Mouse (Mus musculus) layer of hippocampus, adult 9-10 months (tissue): ENCODE results near the gene Gabarapl2.

Experiments
- DNase-seq: peaks from one replicate; pipeline ENCODE4 v3.0.0; 2022; ENCODE audit warnings: low spot score

Gene Gabarapl2

DNA sequence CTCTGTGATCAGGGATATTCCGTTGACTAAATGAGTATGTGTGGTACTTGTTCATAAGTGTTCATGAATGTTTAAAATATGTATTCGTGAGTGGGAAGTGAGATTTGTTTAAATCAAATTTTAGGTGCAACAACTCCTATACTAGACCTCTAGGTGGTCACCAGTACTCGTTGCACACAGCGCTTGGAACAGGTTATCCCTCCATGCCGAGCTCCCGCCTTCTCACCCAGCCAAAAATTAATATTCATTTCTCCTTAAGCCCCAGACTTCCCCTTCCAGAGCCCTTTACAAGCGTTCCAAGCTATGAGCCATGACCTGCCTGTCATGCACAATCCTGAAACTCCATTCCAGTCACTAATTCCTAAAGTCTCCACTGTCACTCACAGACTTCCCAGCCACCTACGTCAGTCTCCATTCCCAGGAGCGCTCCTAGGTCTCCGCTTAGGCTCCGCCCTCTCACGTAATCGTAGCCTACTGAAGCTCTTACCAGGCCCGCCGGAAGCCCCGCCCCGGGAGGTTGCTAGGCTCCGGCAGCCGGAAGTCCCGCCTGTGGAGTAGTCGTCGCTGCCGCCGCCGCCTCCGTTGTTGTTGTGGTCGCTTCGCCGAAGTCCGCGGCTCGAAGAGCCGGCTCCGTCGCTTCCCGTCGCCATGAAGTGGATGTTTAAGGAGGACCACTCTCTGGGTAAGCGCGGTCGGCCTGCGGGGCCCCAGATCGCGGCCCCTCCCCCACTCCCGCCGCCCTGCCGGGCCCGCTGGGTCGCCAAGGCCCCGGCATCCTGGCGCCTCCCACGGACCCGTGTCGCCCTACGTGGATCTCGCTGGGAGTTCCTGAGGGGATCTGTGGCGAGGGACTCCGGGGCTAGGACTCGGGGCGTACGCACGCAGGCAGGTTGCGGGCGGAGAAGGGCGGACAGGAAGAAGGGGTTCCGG lies at the start of gene Gabarapl2:
Gene Gabarapl2, plus strand, starts transcription at position 533 of the 930 bp plus-strand sequence.
- peak; percentile 90 for DNase-seq

DNA sequence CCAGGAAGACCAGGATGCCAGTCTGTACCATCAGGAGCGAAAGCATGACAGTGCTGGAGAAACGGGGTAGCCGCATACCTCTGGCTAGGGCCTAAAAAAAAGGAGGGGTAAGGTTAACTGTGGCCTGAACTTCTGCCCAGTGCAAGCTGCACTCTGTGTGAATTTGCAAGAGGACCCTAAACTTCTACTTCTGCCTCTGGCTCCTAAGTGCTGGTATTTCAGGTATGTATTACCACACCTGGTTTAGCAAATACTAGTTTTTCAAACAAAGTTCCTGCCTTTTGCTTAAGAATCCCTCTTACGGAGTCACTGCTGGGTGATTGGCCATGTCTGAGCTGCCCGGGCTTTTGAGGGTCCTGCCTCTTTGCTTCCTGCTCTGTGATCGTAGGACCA lies 49.6 kb upstream of the Gabarapl2 start:
- DNase-seq = no peak

DNA sequence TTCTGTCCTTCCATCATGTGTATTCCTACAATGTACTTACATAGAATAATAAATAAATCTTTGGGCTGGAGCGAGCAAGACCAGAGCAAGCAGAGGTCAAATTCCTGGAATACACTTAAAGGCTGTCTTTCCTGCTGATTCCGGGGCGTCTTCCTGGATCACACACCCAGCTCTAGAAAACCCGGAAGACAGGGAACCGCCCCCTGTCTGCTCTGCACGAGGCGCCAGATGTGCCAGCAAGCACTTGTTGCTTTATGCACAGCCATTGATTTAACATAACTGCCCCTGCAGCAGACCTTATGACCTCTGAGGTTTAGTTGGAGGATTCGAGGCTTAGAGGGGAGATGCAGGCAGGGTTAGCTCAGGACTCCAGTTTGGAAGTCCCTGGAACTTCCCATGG lies 48.5 kb upstream of the Gabarapl2 start:
- DNase-seq = no peak

DNA sequence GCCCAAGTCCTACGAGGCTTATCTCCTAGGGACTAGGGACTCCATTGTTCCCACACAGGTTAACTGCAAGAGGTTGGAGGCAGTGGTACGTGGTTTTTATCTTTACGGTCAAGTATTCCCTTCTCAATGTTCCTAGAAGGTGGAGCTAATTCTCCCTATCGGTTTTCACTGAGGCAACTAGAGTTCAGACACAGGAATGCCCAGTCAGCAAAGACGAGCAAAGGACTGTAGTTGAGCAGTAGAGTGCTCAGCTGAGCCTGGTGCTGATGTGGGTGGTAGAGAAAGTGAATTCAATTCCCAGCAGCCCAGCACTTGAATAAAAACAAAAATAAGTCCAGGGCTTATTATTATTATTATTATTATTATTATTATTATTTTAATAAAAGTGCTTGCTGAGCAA lies 47.9 kb upstream of the Gabarapl2 start:
- DNase-seq = no peak

DNA sequence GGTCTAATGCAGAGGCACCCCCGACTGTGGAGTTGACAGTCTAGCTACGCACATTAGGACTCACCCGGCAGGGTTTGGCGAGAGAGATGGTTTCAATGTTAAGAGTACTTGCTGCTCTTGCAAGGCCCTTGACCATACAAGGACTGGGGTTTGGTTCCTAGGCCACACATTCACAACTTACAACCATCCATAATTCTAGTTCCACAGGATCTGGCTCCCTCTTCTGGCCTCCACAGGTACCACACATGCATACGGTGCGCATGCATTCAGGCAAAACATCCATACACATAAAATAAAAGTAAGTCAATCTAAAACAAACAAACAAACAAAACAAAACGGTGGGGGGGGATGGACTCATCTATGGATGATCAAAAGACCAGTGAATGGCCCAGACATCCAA lies 45.5 kb upstream of the Gabarapl2 start:
- DNase-seq = no peak

DNA sequence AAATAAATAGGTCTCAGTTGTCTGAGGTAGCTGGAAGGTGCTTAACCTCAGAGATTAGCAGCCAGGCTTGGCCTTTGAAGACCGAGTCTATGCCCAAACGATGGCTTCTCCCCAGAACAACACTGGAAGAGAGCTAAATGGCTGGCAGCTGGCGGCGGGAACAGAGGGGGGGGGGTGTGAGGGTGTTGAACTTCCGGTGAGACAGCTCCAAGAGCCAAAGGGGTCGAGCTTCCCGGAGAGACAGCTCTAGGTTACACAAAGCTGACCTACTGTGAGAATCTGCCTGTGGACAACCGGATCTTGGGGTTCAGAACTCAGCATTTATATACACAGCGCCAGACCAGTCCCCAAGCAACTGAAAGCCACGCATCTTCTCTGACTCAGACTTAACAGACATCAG lies 41.9 kb upstream of the Gabarapl2 start:
- no peak for DNase-seq

DNA sequence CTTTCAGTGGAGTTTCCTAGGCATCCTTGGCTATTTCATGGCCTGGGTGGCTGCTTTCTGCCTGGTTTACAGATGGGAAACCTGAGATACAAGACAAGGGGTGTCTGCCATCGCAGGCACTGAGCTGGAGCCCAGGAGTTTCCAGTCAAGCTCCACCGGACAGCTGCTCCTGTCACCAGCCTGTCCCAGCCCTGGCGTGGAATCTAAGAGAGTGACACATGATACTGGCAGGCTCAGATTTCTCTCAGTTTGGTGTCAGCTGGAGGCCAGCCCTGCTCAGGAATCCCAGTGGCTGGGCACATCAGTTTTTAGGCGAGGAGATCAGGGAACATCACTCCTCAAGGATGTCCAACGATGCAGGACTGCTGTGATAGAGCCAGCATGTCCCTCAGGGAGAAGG lies 38.4 kb upstream of the Gabarapl2 start:
- DNase-seq = no peak

DNA sequence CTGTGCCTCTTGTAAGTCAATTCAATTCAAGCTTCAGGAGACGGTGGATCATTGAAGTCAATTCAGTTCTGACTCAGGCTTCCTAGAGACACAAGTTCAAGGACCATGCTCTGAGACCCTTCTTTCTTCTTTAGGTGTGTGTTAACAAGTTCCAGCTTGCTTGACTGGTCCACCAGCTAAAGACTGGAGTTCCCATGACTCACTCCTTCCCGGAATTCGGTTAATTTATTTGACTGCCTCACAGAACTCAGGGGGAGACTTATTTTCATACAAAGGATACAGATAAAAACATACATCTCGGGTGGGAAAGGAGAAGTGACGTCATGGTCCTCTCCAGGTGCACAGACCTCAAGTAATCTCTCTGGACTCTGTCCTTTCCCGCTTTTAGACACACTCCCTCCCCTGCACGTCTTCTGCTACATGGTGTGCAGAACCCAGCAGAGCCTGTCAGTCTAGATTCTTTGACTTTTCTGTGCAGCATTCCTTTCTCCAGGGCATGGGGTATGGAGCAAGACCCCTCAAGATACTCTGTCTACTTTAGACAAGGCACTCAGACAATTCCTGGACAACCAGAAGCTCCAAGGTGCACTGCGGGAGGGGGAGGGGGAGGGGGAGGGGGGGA lies 34.9 kb upstream of the Gabarapl2 start:
- DNase-seq = no peak

DNA sequence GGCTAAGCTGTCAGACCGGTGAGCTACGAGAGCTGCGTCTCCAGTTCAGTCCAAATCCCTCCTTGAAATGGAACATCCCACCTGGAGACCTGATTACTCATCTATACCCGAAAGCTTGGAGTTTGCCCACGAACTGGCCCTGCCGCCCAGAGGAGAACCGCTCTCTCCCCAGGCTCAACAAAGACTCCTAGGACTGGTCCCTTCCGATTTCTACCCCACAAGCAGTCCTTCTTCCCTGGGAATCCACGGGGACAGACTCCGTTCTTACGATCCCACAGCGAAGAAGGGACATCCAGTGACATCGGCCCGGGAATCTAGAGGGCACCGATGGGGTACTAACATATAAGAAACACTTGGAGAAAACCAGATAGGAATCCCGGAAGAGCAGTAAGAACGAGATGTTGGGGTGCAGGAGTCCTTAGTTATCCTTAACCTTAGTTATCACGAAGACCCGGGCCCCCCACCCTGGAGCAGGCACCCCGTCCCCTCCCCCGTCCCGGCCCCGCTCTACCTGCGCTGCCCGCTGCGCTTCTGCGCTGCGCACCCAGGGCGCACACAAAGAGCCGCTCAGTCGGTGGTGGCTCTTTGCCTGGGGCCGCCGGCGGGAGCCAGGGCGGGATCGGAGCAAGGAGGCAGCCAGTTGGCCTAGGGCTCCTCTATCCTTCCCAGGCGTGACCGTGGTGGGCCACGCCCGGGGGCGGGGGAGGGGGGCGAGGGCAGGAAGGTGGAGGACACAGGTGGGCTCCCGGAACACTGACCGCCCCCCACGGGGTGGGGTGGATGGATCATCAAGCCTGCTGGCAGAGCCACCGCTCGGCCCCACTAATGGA lies 30.7 kb upstream of the Gabarapl2 start, which contains the start of gene Chst5:
Gene Chst5, minus strand, starts transcription at position 827 of the 830 bp plus-strand sequence.
- DNase-seq = no peak

DNA sequence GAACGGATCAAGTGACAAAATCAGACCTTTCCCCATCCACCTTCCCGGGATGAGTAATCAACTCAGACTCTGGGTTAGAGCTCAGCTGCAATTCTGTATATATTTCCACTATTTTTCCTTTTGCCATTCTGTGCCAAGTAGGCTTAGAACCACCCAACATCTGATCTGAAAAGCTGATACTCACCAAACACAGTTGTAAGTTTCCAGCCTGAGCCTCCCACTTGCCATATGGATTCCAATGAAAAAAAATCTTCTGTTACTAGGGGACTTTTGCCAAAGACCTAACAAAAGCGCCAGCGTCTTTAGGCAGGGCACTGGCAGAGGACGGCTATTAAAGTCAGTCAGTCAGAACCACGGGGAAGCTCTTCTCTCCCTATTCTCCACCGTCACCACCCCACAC lies 28.9 kb upstream of the Gabarapl2 start:
- no peak for DNase-seq

DNA sequence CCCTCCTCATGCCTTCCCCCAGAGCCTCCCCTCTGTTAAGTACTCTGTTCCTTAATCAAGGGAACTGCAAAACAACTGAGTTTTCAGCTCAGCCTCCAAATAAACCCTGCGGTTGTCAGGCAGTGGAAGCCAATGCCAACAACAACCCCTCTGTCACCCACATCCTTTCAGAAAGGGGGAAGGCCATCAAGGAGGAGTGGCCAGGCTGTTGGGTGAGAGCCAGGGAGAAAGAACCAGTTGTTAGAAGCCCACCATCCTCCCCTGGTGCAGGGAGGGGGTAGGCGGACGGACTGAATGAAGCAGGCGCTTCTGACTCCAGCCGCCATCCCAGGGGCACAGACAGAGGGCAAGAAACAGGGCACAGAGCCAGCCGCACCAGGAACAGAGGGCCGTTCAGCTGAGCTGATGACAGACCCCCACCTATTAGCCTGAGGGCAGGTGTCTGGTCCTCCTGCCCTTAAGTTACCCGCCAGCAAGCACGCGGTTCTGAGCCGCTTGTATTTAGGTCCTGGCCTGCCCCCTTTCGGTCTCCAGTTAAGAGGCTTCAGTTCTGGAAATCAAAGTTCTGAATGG lies 27.6 kb upstream of the Gabarapl2 start:
- no peak for DNase-seq

DNA sequence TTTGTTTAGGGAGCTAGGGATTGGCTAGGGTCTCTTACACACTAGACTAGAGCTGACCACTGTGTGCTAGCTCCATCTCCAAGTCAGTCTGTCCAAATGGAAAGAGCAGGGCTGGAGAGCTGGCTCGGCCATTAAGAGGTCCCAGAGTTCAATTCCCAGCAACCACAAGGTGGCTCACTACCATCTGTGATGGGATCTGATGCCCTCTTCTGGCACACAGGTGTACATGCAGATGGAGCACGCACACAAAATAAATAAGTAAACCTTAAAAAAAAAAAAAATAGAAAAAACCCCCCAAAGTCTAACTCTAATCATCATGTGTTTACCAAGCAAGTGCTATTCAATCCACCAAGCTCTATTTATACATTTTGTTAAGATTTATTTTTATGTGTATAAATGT lies 20.8 kb upstream of the Gabarapl2 start:
- no peak for DNase-seq

DNA sequence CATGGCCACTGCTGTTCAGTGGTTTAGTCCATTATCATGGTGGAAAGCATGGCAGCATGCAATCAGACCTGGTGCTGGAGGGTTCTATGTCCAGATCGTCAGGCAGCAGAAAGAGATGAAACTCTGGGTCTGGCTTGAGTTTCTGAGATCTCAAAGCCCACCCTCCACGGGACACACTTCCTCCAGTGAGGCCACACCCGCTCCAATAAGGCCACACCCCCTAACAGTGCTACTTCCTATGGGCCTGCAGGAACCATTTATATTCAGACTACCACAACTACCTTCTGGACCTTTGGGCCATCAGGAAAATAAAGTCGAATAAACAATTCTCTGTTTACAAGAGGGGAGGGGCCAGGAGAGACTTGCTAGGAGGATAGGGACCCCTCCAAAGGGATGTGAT lies 19.5 kb upstream of the Gabarapl2 start:
- no peak for DNase-seq

DNA sequence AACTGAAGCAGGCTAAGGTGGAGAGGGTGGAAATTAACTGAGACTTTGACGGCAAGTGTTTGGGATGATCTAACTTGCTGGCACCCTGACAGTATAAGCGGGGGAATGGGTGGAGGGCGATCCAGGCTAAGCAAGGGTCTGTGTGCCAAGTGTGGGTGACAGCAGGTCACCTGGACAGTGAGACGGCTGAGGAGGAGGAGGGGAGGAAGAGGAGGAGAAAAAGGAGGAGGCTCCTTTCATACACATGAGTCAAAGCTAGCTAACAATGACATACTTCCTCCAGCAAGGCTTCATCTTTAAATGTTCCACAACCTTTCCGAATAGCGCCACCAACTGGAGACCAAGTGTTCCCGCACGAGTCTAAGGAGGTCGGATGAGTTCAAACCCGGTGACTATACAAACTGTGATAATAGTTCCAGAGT lies 17.1 kb upstream of the Gabarapl2 start:
- no peak for DNase-seq

DNA sequence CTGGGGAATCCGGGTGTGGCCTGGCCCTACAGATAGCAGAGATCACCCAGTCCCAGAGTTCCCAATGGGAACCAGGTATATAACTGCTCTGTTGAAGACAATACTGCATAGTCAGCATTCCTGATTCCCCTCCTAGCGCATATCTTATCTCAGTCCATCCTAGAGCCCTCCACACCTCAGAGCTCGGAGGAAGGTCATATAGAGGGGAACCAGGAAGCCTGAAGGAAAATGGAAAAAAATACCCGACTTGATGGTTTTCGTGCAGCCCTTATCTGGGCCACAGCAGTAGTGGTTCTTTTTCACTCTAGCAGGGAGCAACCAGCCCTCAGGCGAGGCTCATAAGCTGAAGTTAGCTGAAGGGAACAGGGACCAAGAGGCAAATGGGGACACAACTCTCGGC lies 15.5 kb upstream of the Gabarapl2 start:
- DNase-seq = no peak

DNA sequence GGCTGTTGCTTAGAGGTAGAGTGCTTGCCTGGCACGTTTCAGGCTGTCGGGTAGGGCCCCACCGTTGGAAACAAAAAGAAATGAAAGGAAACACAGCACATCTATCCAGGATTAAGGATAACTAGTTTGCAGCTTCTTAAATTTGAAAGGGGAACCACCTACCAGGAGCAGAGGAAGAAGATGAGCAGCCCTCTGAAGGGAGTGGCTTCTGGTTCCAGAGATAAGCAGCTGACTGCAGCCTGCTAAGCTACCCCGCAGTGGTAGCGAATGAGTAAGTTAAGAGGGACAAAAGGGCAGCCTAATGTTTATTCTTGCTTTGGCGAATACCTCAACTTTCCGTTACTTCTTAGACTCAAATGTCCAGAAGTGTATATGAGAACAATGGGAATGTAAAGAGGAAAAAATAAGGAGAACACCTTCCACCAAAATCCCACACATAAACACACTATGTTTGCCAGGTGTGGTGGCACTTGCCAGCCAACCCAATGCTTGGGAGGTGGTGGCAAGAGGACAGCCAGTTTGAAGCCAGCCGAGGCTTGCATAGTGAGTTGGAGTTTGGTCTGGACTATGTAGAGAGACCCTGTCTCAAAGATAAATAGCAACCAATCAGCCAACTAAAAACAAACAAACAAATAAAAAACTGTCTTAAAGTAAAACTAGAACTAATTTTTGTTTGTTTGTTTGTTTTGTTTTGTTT lies 10.7 kb upstream of the Gabarapl2 start:
- DNase-seq = no peak

DNA sequence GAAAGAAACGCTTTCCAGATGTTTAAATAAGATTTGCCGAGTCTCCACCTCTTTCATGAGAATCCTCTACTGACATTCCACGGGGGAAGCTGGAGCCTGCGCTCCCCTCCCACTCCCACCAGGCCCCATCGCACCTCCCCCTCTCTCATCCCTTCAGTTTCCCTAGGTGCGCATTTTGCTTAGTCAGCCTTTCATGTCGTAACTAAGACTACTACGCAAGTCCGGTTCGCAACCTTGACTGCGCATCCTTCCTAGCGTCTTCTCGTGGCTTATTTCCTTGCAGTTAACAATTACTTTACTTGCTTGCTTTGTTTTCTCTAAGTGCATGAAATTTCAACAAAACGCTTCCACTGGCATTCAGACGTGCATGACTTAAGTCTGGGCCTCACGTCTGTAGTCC lies 8.8 kb upstream of the Gabarapl2 start:
- no peak for DNase-seq

DNA sequence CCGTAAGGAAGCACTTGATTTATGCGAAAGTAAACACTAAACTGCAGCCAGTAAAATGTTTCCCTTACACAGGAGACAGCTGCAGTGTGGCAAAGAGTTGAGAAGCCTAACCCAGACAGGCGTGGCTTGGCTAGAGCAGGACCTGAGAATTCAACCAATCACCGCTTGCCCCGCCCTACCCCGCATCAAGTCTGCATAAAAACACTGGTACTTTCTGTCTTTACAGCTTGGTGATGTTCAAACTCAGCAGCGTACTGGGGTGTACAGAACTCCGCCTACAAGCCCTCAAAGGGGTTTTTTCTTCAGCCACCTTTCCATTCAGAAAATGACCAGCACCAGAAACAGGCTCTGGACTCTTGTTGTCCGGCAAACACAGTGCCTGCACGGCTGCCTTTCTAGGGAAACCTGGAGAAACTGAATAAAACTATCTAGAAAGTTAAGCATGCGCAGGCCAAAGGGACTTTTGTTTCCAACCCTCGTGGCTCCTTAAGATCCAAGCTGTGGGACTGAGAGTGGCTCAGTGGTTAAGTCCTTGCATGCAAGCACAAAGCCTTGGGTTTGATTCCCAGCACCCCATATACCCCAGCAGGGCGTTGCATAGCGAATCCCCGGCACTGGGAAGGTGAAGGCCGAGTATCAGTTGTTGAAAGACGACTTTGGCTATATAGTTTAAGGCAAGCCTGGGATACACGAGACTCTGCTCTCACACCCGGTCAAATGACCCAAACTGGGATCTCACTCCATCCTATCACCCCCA lies 7.7 kb upstream of the Gabarapl2 start:
- DNase-seq = no peak

DNA sequence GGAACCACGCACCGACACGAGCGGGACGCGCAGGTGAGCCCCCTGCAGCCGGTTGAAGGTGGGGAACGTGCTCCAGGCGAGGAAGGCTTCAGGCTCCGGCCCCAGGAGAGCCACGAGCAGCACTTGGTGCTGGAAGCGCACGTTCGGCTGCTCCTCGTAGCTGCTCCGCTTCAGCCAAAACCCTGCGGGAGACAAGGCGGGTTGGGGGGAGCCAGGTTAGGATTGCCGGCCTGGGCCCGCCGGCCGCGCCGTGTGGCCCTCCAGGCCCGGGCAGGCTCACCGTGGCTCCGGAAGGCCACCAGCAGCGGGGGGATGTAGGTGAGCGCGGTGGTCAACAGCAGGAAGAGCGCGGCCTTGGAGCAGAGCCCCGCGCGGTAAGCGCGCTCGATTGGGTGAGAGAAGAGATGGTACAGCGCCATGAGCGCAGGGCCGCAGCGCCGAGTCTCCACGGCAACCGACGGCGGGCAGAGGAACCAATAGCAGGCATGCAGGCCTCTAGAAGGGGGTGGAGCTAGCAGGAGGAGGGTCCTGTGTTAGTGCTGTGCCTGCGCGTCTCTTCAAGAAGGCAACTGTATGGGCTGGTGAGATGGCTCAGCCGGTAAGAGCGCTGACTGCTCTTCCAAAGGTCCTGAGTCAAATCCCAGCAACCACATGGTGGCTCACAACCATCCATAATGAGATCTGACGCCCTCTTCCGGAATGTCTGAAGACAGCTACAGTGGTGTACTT lies 7.0 kb upstream of the Gabarapl2 start, which contains the start of gene Tmem231:
Gene Tmem231, minus strand, starts transcription at position 534 of the 729 bp plus-strand sequence.
- no peak for DNase-seq

DNA sequence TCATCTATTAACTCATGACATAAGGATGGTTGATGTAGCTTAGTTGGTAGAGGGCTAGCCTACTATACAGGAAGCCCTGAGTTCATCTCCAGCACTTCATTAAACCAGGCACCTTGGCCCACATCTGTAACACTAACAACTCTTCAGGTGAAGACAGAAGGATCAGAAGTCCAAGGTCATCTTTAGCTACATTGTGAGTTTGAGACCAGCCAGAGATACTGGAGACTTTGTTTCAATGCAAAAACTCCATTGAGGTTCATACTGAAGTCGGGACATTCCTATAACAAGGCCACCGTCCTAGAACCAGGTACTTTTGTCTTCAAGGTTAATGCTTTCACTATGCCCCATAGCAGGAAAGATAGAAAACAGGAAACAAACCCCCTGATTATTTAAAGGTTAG lies 6.3 kb upstream of the Gabarapl2 start:
- no peak for DNase-seq
